Mouse (Mus musculus) spleen, adult 18-20 months (tissue): Measurements from ENCODE around the gene Pcgf1.
A peak's percentile ranks its signal among the peaks of the same experiment; 100 is the strongest.

Experiments used
- DNase-seq, 2 experiments: peaks; one replicate each; pipeline ENCODE4 v3.0.0; 2022; ENCODE audit warnings: mixed read lengths in 2 of 2

The Pcgf1 gene

DNA sequence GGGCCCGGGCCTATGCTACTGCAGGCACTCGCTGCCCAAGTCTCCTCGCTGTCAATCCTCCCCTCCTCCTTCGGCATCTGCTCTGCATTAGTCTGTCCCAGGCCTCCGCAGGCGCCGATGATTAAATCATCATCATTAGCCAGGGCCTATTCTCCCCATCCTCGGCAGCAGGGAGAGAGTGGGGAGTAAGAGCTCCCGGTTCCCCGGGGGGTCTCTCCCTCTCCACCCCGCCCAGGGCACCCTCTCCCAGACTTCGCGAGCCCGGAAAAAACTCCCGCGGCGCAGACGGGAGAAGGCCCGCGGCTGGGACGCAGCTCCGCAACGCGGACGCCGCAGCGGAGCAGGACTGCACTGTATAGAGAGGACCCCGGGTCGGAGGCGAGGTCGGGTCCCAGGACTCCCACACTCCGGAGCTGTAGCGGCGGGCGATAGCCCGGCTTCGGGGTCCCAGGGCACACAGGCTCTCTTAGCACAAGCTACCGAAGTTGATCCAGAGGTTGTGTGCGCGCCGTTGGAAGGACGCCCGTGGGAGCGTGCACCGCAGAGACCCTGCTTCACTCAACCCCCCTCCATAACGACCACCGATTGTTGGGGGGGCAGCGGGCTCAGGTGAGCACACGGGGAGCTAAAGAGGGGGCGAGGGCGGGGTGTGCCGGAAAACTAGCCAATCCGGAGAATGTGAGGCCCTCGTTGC lies at the start of gene Pcgf1:
TSS of gene Pcgf1 (plus strand) at position 240 of the 694 bp plus-strand sequence.
- no peak for DNase-seq

DNA sequence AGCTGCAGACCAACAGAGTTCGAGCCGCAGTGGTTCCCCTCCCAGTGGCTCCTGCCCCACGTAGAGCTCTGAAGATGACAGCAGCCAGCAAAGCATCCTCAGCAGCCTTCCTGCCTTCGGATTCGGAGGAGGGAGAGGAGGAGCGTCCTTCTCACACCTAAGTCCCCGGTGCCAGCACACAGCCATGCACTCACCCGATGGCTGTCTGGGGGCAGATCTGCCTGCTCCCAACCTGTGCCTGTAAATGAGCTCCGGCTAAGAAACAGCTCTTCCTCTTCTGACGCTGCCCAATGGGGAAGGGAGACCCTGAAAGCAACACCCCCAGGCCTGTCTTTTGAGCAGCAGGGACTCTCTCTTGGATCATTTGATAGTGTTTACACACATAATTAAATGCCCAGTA lies 47.9 kb upstream of the Pcgf1 start:
- DNase-seq: no peak

DNA sequence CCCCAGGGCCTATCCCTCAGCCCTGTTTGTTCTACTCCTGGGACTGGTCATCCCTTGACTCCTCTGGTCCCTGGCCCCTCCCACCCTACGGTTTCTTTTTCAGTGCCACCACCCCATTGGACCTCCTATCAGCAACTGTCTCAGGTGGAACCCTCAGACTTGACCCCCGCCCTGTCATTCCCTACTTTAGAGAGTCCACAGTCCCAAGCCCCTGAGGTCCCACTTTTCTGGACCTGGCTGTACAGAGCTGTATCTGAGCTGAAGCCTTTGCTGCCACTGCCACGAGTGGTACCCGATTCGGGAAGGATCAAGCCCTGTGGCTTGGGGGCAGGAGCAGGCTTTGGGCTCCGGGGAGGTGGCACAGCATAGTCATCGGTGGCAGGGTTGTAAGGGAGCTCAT lies 46.6 kb upstream of the Pcgf1 start:
- no peak for DNase-seq

DNA sequence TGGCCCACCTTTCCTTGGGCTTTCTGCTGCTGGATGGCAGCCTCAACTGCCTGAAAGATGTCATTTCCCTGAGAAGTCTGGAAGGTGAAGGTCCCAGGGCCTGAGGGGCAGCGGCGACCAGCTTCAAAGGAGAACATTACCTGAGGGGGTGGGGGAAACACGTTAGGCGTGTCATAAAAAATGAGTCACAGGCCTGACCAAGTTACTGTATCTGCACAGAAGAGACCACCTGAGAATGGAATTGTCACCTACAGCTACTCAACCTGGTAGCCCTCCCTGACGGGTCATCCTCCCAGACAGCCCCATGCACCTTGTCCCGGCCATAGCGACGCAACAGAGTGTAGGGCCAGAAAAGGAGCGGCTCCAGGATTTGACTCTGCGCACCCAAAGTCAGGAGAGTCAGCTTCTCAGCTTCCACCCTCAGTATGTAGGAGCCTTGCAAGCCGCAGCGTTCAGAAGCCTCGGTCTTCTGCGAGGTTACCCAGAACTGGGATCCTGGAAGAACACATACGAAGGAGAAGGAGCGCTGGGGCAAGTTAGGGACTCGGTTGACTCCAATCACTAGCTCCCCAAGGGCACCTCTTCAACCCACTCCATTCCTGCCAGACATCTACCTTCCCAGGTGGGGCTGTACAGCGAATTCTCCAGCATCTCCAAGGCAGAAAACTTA lies 45.6 kb upstream of the Pcgf1 start:
- no peak for DNase-seq

DNA sequence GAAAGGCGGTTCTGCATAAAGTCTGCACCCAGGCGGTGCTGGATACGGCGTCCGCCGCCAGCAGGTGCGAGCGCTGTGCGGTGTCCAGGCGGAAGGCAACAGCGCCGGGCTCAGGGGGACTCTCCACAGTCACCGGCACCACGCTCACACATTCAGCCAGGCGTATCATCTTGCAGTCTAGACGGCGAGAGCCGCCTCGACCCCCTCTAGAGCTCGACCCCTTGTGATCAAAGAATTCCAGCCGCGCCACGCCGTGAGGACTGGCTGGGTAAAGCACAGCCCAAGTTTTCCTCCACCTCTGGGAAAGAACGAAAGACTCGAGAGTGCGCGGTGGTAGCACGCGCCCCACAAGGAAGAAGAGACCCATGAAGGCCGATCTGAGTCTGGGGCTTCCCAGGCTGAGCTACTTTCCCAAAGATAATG lies 44.9 kb upstream of the Pcgf1 start:
- DNase-seq: peak; percentile 58 to 64

DNA sequence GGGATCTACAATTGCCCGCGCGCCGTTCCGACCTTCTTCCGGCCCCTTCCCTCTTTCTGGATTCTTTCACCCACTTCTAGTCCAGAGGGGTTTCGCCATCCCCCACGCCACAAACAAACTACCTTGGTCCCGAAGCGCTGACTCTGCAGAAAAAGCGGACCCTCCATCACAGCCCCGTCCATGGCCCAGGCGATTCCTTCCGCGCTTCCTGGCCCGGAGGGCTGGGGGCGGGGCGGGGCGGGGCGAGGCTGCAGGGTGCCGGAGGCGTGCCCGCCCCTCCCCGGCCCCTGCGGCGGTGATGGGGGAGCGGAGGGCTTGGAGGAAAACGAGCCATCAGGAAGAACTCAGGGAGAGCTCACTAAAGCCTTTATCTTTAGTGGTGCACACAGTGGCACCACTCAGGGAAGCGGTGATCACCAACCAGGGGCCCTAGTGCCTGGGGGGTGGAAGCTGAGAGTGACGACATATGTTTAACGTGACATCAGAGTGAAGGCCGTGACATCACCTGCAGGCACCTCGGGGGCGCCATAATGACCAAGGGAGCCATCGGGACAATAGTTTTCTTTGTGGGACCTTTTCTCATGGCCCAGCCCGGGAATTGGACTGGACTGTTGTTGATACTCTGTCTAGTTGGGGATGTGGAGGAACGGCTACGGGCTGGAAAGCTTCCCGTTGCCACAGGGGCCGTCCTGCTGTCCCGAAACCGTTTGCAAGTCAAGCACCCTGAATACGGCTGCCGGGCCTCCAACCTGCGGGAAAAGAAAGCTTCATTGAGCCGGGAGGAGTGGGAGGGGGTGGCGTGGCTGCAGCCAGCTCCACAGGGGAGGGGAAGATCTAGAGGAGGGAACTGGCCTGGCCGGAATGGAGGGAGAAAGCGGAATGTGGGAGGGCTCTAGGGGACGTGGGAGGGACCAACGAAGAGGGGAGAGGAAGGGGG lies 44.2 kb upstream of the Pcgf1 start, which contains the start of the genes Dok1 and Loxl3:
TSS of gene Dok1 (minus strand) at position 223 of the 937 bp plus-strand sequence.
TSS of gene Loxl3 (plus strand) at position 925 of the 937 bp plus-strand sequence.
- peak; percentile 62 to 73 for DNase-seq

DNA sequence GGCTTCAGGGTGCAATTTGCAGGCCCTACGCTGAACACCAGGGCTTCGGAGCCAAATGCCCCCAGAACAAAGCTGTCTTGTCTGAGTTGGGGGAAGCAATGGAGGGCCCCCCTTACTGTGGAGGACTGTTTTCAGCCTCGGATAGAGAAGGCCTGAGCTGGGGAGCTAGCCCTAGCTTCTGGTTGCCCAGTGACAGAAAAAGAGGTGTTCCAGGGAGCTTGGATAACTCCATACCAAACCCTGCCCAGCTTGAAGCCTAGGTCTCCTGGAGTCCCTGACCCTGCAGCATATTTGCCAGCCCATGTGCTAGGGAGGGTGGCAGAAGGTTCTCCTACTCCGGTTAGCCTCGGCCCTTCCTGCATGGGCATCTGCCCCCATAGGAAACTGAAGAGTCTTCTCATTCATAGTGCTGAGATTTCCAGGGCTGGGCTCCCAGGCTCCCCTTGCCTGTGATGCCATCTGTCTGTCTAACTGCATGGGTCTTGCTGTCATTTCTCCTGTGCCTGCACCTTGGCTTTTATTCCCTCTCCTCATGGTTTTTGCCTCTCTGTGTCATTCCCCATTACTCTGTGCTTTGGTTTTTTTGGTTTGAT lies 43.1 kb upstream of the Pcgf1 start:
- DNase-seq: no peak

DNA sequence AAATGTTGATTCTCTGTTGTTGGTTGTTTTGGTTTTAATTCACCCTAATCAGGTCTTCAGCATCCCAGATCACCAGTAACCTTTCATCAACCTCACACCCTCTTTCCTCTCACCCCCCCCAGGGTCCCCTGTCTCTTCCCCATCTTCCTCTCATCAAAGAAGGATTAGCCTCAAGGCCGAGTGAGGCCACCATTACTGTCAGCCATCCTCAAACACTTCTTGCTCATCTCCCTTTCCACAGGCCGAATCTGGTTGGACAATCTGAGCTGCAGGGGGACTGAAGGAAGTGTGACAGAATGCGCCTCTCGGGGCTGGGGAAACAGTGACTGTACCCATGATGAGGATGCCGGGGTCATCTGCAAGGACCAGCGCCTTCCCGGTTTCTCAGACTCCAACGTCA lies 40.5 kb upstream of the Pcgf1 start:
- DNase-seq: no peak

DNA sequence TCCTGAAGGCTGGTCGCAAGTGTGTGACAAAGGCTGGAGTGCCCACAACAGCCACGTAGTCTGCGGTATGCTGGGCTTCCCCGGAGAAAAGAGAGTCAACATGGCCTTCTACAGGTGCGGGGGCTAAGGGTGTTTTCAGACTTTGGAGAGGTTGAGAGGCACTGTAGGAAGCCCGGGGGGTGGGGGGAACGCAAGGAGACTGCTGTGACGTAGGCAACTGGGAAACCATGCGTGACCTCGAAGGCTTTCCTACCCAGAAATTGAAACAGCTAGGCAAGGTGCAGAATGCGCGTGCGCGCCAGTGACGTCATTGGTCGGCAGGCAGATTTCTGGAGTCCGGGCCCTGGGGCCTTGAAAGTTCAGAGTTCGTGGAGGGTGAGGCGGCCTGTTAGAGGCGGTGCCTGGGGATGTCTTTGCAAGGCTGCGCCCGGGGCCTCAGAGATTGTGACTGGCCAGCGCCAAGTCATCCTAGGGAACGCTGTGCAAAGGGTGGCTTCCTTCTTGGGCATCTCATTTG lies 39.1 kb upstream of the Pcgf1 start:
- DNase-seq: peak; percentile 93 to 99

DNA sequence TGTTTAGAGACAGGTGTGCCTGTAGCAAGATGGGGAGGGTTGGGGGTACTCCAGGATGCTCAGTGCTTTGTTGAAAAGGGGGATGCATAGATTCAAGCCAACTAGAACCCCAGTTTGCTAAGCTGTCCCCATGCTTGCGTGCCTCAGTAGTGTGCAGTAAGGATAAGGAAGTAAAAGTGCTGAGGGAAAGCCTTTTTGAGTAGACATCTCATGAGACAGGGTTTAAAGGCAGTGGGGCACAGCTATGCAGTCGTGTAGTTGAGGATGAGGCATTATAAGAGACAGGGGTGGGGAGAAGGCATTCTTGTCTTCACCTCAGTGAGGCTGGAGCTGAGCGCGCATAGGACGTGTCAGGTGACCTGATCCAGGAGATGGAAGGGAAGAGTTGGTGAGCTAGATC lies 37.1 kb upstream of the Pcgf1 start:
- DNase-seq: no peak

DNA sequence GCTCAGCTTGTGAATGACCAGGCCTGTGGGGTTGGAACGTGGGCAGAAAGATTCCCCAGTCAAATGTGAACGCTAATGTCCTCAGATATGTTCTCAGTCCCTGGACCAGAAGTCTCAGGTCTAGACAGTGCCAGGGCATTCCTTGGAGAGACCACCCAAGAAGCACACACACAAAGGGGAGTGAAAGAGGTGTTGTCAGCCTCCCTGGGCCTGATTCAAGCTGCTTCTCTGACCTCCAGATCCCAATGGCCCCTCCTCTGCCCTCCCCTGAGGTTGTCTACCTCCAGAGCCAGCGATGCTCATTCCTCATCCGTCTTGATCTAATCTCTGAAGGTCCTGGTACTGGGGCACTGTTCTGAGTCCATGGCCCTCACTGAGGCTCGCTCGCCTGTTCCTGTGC lies 34.1 kb upstream of the Pcgf1 start:
- DNase-seq: no peak

DNA sequence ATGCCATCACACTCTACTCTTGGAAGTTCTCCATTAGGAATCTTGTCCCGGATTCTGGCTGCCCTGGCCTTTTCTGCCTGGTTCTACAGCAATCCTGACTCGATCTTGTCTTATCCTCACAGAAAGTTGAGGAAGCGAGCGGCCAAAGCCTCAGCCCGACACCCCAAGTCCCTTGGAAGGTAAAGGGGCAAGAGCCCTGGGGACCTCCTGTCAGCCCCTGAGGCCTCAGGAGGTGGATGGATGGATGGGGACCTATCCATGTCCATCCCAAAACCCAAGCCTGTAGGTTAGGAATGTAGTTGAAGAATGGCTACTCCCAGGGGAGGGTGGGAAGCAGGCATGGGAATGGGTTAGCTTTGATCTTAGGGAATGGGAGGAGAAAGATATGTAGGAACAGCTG lies 33.7 kb upstream of the Pcgf1 start:
- DNase-seq: no peak

DNA sequence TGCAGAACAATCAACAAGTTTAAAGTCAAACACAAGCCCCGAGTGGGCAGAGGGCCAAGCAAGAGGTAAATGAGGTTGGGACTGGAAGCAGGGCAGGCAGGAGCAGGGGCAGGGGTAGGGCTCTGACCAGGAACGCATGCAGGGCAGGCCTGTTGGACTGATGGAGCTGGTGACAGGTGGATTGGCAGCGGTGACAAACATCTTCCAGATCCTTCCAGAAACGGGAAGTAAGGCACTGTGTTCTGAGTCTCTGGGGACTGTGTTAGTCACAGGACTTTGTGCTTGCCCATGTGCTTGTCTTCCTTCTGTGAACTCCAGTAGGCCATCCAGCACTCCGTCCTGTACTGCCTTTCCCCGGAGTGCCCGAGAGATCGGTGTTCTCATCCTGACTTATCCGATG lies 32.9 kb upstream of the Pcgf1 start:
- no peak for DNase-seq

DNA sequence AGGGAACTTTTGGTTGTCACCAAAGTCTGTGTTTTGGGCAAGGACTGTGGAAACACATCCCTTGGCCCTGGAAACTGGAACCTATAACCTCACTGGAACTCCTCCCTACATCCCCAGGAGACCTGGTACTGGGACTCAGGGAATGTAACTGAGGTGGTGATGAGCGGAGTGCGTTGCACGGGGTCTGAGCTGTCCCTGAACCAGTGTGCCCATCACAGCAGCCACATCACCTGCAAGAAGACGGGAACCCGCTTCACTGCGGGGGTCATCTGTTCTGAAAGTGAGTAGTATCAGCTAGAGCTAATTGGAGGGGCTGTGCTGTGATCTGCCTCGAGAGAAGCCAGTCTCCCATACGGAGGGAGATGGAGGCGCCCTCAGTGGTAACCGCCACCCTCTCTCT lies 28.3 kb upstream of the Pcgf1 start:
- no peak for DNase-seq

DNA sequence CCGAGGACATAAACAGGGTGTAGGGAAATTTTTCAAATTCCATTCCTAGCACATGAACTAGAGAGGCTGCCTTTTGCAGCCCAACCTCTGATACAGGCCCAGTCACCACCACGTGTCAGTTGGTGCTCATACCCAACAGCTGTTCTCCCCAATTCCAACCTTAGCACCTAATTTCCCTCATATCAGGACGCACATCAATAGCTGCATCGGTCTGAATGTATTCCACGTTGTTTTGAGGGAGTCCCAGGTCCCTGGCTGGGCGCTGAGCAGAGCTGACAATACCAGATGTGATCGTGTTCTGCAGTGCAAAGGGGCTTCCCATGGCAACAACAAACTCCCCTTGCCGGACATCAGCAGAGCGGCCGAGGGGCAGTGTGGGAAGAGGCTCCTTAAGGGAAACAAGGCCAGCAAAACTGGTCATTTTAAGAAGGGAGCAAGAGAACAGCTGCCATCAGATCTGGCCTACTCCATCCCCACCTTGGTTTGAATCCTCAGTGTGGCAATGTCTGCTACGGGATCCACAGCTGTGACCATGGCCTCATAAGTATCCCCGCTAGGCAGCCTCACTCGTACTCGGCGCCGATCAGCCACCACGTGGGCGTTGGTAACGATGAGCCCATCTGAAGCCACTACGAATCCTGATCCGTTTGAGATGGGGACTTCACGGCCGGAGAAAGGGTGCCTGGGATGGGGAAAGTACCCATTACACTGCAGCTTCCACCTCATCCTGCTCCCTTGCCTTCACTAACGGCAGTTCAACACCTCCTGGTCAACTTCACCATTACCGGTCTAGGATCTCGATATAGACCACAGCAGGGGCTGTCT lies 24.3 kb upstream of the Pcgf1 start:
- peak in 1 of 2 experiments; percentile 34 for DNase-seq

DNA sequence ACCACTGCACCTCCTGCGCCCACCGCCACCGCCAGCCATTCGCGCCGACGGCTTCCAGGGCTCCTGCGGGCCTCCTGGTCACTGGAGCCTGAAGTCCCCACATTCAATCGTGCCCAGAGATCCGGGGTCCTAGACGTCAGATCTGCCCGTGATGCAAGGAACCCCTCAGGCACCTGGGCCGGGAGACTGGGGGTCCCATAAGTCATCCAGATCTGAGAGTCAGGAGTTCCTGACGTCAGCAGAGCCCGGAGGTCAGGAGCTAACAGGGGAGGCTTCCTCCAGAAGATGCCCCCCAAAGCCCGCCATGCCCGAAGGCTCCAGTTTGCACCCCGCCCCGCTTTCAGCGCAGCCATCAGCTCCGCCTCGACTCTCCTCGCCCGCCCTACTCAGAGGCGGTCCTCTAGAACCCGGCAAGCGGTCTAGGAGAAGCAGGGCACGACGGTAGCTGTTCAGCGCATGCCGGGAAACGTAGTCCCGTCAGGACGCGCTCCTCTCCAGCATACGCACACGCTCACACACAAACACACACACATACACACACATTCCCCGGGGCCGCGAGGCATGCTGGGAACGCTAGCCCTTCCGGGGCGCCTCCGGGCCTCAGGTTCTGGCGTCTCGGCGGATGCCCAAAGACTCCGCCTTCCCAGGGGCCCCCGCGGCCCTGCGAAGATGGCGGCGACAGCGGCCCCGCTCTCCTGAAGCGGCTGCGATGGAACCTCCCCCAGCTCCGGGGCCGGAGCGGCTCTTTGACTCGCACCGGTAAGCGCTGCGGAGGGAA lies 23.4 kb upstream of the Pcgf1 start, which contains the start of gene Aup1:
TSS of gene Aup1 (plus strand) at position 448 of the 778 bp plus-strand sequence.
- peak; percentile 96 for DNase-seq

DNA sequence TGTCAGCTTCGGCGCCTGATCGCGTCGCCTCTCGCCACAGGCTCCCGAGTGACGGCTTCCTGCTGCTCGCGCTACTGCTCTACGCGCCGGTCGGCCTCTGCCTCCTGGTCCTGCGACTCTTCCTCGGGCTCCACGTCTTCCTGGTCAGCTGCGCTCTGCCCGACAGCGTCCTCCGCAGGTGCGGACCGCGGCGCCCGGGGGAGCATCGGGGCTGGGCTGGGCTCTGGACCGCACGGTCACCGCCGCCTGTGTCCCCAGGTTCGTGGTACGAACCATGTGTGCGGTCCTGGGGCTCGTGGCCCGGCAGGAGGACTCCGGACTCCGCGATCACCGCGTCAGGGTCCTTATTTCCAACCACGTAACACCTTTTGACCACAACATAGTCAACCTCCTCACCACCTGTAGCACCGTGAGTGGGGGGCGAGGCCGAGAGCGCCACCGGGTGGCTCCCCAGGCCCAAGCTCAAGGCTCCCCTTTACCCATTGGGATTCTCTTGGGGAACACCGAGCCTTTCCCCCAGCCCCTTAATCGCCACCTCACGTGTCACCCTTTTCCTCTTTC lies 22.7 kb upstream of the Pcgf1 start, which contains the start of gene Htra2:
TSS of gene Htra2 (minus strand) at position 403 of the 561 bp plus-strand sequence.
- peak in 1 of 2 experiments; percentile 59 for DNase-seq

DNA sequence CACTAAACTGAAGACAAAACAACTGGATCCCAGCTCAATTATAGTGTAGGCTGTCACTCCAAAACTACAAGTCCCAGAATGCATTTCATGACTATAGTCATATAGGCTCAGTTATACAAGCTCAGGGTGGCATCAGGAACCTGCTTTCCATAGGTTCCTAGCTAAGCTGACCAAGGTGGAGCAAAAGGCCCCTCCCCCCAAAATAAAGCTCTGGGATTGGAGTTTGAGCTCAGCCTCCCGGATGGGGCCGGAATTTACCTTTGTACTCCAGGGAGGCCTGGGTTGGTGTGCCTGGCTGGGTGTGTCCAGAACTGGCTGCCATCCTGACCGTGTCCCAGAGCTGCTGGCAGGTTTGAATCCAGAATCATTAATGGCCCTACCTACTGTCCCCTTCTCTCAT lies 19.9 kb upstream of the Pcgf1 start, which contains the start of gene Dqx1:
TSS of gene Dqx1 (plus strand) at position 55 of the 400 bp plus-strand sequence.
- DNase-seq: no peak

DNA sequence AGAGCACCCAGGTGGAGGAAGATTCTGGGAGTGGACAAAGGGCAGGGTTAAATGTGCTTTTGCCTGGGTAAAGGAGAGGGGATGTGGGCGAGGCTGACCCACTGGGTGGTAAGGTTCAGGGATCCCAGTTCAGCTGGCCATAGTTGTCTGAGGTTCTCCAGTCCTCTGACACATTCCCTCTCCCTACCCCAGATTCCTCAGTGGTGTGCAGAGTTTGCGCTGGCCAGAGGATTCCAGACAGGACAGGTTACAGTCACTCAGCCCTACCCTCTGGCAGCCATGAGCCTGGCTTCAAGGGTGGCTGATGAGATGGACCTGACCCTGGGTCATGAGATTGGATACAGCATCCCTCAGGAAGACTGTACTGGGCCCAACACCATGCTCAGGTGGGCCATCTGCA lies 18.9 kb upstream of the Pcgf1 start:
- no peak for DNase-seq

DNA sequence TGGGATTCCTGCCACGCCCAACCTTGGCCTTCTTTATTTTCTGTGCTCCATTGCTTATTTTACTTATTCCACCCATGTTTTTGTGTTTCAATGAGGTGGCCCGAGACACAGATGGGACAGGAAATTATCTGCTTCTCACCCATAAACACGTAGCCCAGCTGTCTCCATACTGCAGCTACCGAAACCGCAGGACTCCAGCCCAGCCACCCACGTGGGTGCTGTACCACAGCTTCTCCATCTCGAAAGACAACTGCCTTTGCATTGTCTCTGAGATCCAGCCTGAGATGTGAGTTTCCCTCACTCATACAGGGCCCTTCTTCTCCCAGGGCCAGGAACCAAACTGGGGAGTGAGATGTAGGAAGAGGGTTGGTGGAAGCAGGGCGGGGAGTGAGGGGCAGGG lies 11.7 kb upstream of the Pcgf1 start:
- DNase-seq: no peak
